Mouse (Mus musculus): ENCODE results near the gene Olfr490. TPM values are rescaled to one million over a fixed set of nuclear protein-coding genes. Genes with fewer than 3 reads are reported as not detected.

Olfr490 gene
- polyA plus RNA-seq (2012; rRNA removed) = not detected in 2 replicates

GRCm38 (mm10) chr7:108288834-108289233 lies at the start of gene Olfr490:
Olfr490 (minus strand) TSS chr7:108288934.

GRCm38 (mm10) chr7:108323574-108323973 lies 34.8 kb upstream of the Olfr490 start, which contains the start of gene Olfr492:
Olfr492 (minus strand) TSS chr7:108323674.

GRCm38 (mm10) chr7:108313151-108313550 lies 24.4 kb upstream of the Olfr490 start, which contains the start of gene Olfr491:
Olfr491 (plus strand) TSS chr7:108313451.

GRCm38 (mm10) chr7:108258247-108258646 lies 30.5 kb downstream of the Olfr490 start, which contains the start of gene Olfr488:
Olfr488 (minus strand) TSS chr7:108258347.

Other genes starting within 250 kb of the Olfr490 start
- gene Olfr479, start 238.2 kb downstream of the Olfr490 start, polyA plus RNA-seq (2012; rRNA removed) = not detected in 2 replicates
- not detected in 2 replicates for gene Olfr480, start 221.6 kb downstream of the Olfr490 start, polyA plus RNA-seq (2012; rRNA removed)
- not detected in 2 replicates for gene Olfr481, start 209.1 kb downstream of the Olfr490 start, polyA plus RNA-seq (2012; rRNA removed)
- gene Olfr482, start 191.3 kb downstream of the Olfr490 start, polyA plus RNA-seq (2012; rRNA removed) = not detected in 2 replicates
- not detected in 2 replicates for gene Olfr483, start 188.1 kb downstream of the Olfr490 start, polyA plus RNA-seq (2012; rRNA removed)
- gene Olfr484, start 161.5 kb downstream of the Olfr490 start, polyA plus RNA-seq (2012; rRNA removed) = not detected in 2 replicates
- gene Olfr485, start 129.1 kb downstream of the Olfr490 start, polyA plus RNA-seq (2012; rRNA removed) = not detected in 2 replicates
- gene Olfr486, start 116.2 kb downstream of the Olfr490 start, polyA plus RNA-seq (2012; rRNA removed) = not detected in 2 replicates
- not detected in 2 replicates for gene Olfr487, start 74.3 kb downstream of the Olfr490 start, polyA plus RNA-seq (2012; rRNA removed)
- not detected in 2 replicates for gene Olfr488, start 30.6 kb downstream of the Olfr490 start, polyA plus RNA-seq (2012; rRNA removed)
- not detected in 2 replicates for gene Olfr491, start 24.5 kb upstream of the Olfr490 start, polyA plus RNA-seq (2012; rRNA removed)
- gene Olfr492, start 34.7 kb upstream of the Olfr490 start, polyA plus RNA-seq (2012; rRNA removed) = not detected in 2 replicates
- not detected in 2 replicates for gene Olfr493, start 58.0 kb upstream of the Olfr490 start, polyA plus RNA-seq (2012; rRNA removed)
- gene Olfr494, start 76.4 kb upstream of the Olfr490 start, polyA plus RNA-seq (2012; rRNA removed) = not detected in 2 replicates
- not detected in 2 replicates for gene Olfr495, start 104.2 kb upstream of the Olfr490 start, polyA plus RNA-seq (2012; rRNA removed)
- gene Olfr497, start 131.5 kb upstream of the Olfr490 start, polyA plus RNA-seq (2012; rRNA removed) = not detected in 2 replicates
- not detected in 2 replicates for gene Olfr498, start 176.4 kb upstream of the Olfr490 start, polyA plus RNA-seq (2012; rRNA removed)
- gene Olfr502, start 236.1 kb upstream of the Olfr490 start, polyA plus RNA-seq (2012; rRNA removed) = not detected in 2 replicates